Mouse (Mus musculus) layer of hippocampus, postnatal 36 days (tissue): ENCODE measurements at regions not wholly inside any gene's neighbourhood (a gene's known extent, or its start where the extent isn't known, plus 50 kb on each side); places are given as distances from the start of the nearest gene placed in this dataset.

Source experiments
- DNase-seq, 2 experiments: peaks; one replicate each; pipeline ENCODE4 v3.0.0; 2022

DNA sequence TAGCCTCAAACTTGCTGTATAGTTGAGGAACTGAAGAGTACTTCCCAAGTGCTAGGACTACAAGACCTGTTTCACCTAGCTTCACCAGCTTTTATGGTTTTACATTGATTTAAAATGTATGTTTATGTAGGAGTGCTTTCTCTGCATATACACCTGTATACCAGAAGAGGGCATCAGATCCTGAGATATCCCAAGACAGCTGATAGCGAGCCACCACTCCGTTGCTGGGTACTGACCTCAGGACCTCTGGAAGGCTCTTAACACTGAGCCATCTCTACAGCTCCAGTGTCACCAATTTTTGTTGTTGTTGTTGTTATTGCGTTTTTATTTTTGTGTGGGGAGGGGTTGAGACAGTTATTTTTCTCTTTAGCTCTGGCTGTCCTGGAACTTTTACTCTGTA lies 55.9 kb upstream of the Ddx3x start:
- no peak for DNase-seq

- DNase-seq, result no peak
Measured at GRCm38 (mm10) chrX:13226429-13226828, 54.3 kb upstream of the Ddx3x start.

DNA sequence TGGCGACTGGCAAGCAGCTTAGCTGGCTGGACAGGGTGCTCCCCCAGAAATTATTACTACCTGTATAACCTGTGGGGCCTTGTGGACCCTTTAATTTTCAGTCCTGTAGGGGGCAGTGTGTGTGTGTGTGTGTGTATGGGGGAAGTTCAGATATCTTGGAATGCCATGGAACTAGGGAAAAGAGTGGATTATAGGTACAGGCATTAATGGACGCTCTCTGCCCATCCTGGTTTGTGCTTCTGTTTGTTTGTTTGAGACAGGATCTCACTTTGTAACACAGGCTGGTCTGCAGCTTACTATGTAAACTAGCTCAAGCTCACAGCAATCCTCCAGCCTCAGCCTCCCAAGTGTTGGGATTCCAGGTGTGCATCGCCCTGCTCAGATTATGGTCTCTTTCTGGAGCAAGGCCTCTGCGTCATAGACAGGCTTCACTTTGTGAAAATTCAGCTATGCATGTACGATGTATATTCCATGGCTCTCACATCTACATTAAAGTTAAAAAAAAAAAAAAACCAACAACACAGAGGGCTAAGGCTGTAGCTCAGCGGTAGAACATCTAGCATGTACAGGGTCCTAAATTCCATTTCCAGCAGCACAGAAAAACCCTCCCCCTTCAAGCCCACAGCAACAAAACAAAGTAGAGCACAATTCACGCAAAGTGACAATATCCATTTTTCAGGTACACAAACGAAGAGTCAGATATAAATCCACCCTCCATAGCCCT lies 50.7 kb upstream of the Ddx3x start:
- peak in 1 of 2 experiments; percentile 23 for DNase-seq

DNA sequence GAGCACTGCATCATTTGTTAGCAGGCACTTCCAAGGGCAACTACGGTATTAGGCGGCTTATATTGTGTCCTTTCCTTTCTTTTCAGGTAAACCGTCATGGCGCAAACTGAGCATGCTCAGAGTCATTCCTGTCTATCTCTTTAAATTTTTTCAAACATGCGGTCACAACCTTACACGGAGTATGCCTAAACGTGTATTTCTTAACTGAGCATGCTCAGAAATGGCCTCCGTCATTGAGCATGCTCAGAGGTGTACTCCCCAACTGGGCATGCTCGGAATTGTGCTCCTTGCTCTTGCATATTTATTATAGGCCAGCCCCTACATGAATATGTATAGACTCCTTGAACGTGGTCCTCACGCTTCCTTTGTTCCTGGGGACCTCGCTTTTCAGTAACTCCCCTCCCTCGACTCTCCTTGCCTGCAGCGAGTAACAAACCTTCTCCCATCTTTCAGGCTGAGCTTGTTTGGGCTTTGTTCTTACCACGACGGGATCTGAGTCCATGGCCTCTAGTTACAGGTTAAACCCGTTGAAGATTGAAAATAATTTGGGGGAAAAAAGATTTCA lies 50.1 kb upstream of the Ddx3x start:
- peak; percentile 76 for DNase-seq
